Mouse (Mus musculus) hindbrain, embryonic 15.5 days (tissue): ENCODE measurements around the gene Tm9sf2. TPM values are rescaled to one million over a fixed set of nuclear protein-coding genes. Genes with fewer than 3 reads are reported as not detected.

ENCODE experiments used
- ATAC-seq: fragments of 200-750 bp; cut with Nextera tagmentation; 2 replicates; pipeline ENCODE4 v1.8.0; 2017; ENCODE audit warnings: low read depth, moderate number of reproducible peaks, moderate TSS enrichment; ENCODE audit not compliant: low FRiP score
- H3K27ac ChIP-seq: fragments of 300-500 bp; sonication (generic); replicated peaks from 2 replicates; pipeline ENCODE4 v1.5.1; 2015; ENCODE audit warnings: mild to moderate bottlenecking, inconsistent platforms
- H3K27me3 ChIP-seq: fragments of 300-500 bp; sonication (generic); 2 replicates; pipeline ENCODE4 v1.6.1; 2015; ENCODE audit warnings: control low read depth, inconsistent platforms
- H3K36me3 ChIP-seq: fragments of 300-500 bp; sonication (generic); 2 replicates; pipeline ENCODE4 v1.6.1; 2015; ENCODE audit warnings: control low read depth, inconsistent platforms
- H3K4me1 ChIP-seq: fragments of 300-500 bp; sonication (generic); replicated peaks from 2 replicates; pipeline ENCODE4 v1.6.1; 2015; ENCODE audit warnings: control low read depth, inconsistent platforms
- H3K4me2 ChIP-seq: fragments of 300-500 bp; sonication (generic); 2 replicates; pipeline ENCODE4 v1.6.1; 2015; ENCODE audit warnings: moderate library complexity, mild to moderate bottlenecking, inconsistent platforms
- H3K4me3 ChIP-seq: fragments of 300-500 bp; sonication (generic); 2 replicates; pipeline ENCODE4 v1.5.1; 2015; ENCODE audit warnings: mild to moderate bottlenecking, inconsistent platforms
- H3K9ac ChIP-seq: fragments of 300-500 bp; sonication (generic); 2 replicates; pipeline ENCODE4 v1.6.1; 2015; ENCODE audit warnings: inconsistent platforms
- H3K9me3 ChIP-seq: fragments of 300-500 bp; sonication (generic); 2 replicates; pipeline ENCODE4 v1.6.1; 2016; ENCODE audit warnings: control low read depth, inconsistent platforms
- WGBS: fragments of 180-500 bp; shearing (Covaris S2); methylation state at CpG from one replicate; pipeline ENCODE4 v1.1.7; 2015; 5-methylcytosine and 5-hydroxymethylcytosine counted together
- polyA plus RNA-seq: library from polyadenylated mRNA; unstranded; fragments of >200 nt; fragmentation: Nextera tagmentation; extraction: Ambion mirVana; gene quantifications from 2 replicates; pipeline ENCODE4 v1.2.1, GENCODE M21; 2015

Gene Tm9sf2
- polyA plus RNA-seq, 1 experiment from 2014 or later = 115 TPM

- H3K4me3 ChIP-seq = no peak overlapping the region
- H3K9ac ChIP-seq = no peak overlapping the region
- H3K4me1 ChIP-seq = no peaks in the 10 kb centered on the region
- H3K9me3 ChIP-seq = no peaks in the 10 kb centered on the region
- H3K27me3 ChIP-seq = no peaks in the 10 kb centered on the region
- H3K36me3 ChIP-seq = peaks cover 74% of the 10 kb centered on the region
- WGBS = 75% methylated on average over 1 of the region's 1 CpGs
- no peak for ATAC-seq
- H3K4me2 ChIP-seq = no peak overlapping the region
- H3K27ac ChIP-seq = no peak overlapping the region
Observed at GRCm38 (mm10) chr14:122145374-122145773, 38.5 kb downstream of the Tm9sf2 start.

- no peaks in the 10 kb centered on the region for H3K9me3 ChIP-seq
- no peak overlapping the region for H3K27ac ChIP-seq
- 36% methylated on average over 5 of the region's 5 CpGs for whole genome bisulfite sequencing
- H3K4me3 ChIP-seq = no peak overlapping the region
- H3K4me1 ChIP-seq = no peaks in the 10 kb centered on the region
- no peaks in the 10 kb centered on the region for H3K27me3 ChIP-seq
- H3K9ac ChIP-seq = no peak overlapping the region
- peaks cover 74% of the 10 kb centered on the region for H3K36me3 ChIP-seq
- H3K4me2 ChIP-seq = no peak overlapping the region
- ATAC-seq = no peak
Observed at GRCm38 (mm10) chr14:122150616-122151015, 43.8 kb downstream of the Tm9sf2 start.

- Histone ChIP-seq H3K4me1 (no peaks in the 10 kb centered on the region), H3K4me2 (no peak overlapping the region), H3K36me3 (peaks cover 36% of the 10 kb centered on the region), H3K27ac (no peak overlapping the region), H3K9me3 (no peaks in the 10 kb centered on the region), H3K4me3 (no peak overlapping the region), H3K27me3 (no peaks in the 10 kb centered on the region), H3K9ac (no peak overlapping the region)
- WGBS = 92% methylated on average over 7 of the region's 7 CpGs
- ATAC-seq = no peak
Observed at GRCm38 (mm10) chr14:122157738-122158137, 50.9 kb downstream of the Tm9sf2 start.

- Histone ChIP-seq H3K4me3 (no peak overlapping the region), H3K9me3 (no peaks in the 10 kb centered on the region), H3K27me3 (no peaks in the 10 kb centered on the region), H3K4me2 (no peak overlapping the region), H3K4me1 (no peaks in the 10 kb centered on the region), H3K27ac (no peak overlapping the region), H3K9ac (no peak overlapping the region), H3K36me3 (peaks cover 11% of the 10 kb centered on the region)
- no peak for ATAC-seq
- 87% methylated on average over 1 of the region's 1 CpGs for WGBS
Observed at GRCm38 (mm10) chr14:122160916-122161315, 54.1 kb downstream of the Tm9sf2 start.

GRCm38 (mm10) chr14:122168912-122169311 lies 62.1 kb downstream of the Tm9sf2 start:
- Histone ChIP-seq H3K36me3 (no peaks in the 10 kb centered on the region; the same call in 1 of the 2 replicates), H3K9me3 (no peaks in the 10 kb centered on the region), H3K4me2 (no peak overlapping the region), H3K27me3 (no peaks in the 10 kb centered on the region), H3K9ac (no peak overlapping the region), H3K27ac (no peak overlapping the region), H3K4me1 (peaks cover 6% of the 10 kb centered on the region; the same call in 1 of the 2 replicates), H3K4me3 (no peak overlapping the region)
- ATAC-seq = 0 out of 2 replicates have a peak, but pooled peaks have one; percentile 12
- 50% methylated on average over 7 of the region's 7 CpGs for WGBS

DNA sequence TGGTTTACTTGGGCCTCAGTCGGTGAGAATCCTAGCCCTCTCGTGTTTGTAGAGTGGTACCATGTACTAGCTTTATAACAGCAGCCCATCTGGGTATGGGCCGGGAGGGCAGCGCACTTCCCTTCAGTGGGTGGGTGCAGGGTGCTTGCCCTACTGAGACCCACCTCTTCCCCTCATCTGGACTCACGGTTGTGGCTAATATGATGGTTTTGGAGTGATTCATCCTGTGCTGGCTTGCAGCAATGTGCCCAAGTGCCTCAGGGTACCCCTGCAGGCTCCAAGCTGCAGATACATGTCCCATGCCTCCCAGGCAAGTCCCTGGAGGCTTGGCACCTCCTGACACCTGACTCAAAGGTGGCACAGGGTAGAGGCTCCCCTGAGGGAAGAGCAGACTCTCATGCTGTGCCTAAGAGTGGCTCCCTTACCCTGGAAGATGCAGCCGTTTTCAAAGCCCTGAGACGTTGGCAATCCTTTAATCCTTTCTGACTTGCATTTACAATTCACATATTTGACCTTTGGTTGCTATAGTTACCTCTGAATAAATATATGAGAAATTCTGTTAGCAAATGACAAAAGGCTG lies 63.5 kb downstream of the Tm9sf2 start:
- Histone ChIP-seq H3K9ac (no peak overlapping the region), H3K27me3 (no peaks in the 10 kb centered on the region), H3K27ac (no peak overlapping the region), H3K4me3 (no peak overlapping the region), H3K4me1 (peaks cover 6% of the 10 kb centered on the region; the same call in 1 of the 2 replicates), H3K9me3 (no peaks in the 10 kb centered on the region), H3K4me2 (no peak overlapping the region), H3K36me3 (no peaks in the 10 kb centered on the region)
- no peak for ATAC-seq
- WGBS = 71% methylated on average over 7 of the region's 7 CpGs

- H3K36me3 ChIP-seq = no peaks in the 10 kb centered on the region
- no peak overlapping the region for H3K27ac ChIP-seq
- no peaks in the 10 kb centered on the region for H3K9me3 ChIP-seq
- ATAC-seq = no peak
- no peak overlapping the region for H3K4me2 ChIP-seq
- H3K27me3 ChIP-seq = no peaks in the 10 kb centered on the region
- WGBS = 90% methylated on average over 7 of the region's 7 CpGs
- no peak overlapping the region for H3K4me3 ChIP-seq
- H3K9ac ChIP-seq = no peak overlapping the region
- peaks cover 6% of the 10 kb centered on the region; the same call in 1 of the 2 replicates for H3K4me1 ChIP-seq
Observed at GRCm38 (mm10) chr14:122171031-122171430, 64.2 kb downstream of the Tm9sf2 start.

DNA sequence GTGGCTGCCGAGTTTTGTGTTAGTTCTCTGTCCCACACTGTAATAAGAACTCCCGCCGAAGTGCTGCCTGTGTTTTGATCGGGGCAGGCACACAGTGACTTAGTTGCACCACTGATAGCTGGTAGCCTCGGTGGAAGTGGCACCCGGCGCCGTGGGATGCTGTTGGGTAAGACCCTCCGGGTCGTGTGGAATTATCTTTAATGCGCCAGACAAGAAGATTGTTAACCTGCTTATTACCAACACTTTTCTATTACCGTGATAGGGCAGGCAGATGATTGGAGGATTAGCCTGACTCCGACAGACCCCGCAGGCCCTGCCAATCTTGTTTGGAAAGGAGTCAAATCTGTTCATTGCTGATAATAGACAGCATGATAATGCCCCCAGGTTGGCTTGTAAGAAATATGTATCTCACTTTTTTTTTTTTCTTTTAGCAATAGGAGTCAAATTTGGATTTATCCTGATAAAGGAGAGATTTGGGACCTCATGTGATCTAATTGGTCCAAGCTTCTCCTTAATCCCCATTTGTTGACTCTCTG lies 69.5 kb downstream of the Tm9sf2 start:
- Histone ChIP-seq H3K9me3 (no peaks in the 10 kb centered on the region), H3K4me1 (0 out of 2 replicates have a peak, but pooled peaks cover 5% of the 10 kb centered on the region), H3K4me2 (no peak overlapping the region), H3K27me3 (no peaks in the 10 kb centered on the region), H3K4me3 (no peak overlapping the region), H3K27ac (no peak overlapping the region), H3K36me3 (no peaks in the 10 kb centered on the region), H3K9ac (no peak overlapping the region)
- ATAC-seq = no peak
- WGBS = 83% methylated on average over 14 of the region's 14 CpGs

- Histone ChIP-seq H3K27me3 (no peaks in the 10 kb centered on the region), H3K36me3 (no peaks in the 10 kb centered on the region), H3K27ac (no peak overlapping the region), H3K4me2 (no peak overlapping the region), H3K4me1 (0 out of 2 replicates have a peak, but pooled peaks cover 8% of the 10 kb centered on the region), H3K9ac (no peak overlapping the region), H3K9me3 (no peaks in the 10 kb centered on the region), H3K4me3 (no peak overlapping the region)
- WGBS = 49% methylated on average over 16 of the region's 16 CpGs
- ATAC-seq = no peak
Observed at GRCm38 (mm10) chr14:122179262-122179661, 72.4 kb downstream of the Tm9sf2 start.

GRCm38 (mm10) chr14:122181078-122181814 lies 74.4 kb downstream of the Tm9sf2 start, which contains the start of gene Clybl:
Gene Clybl, plus strand, starts transcription at chr14:122181704.
- 0 out of 2 replicates have a peak, but pooled peaks cover 8% of the 10 kb centered on the region for H3K4me1 ChIP-seq
- WGBS = 4% methylated on average over 45 of the region's 45 CpGs
- peak; percentile 96 for ATAC-seq
- peak within 1 kb of the TSS; percentile 43 for H3K27ac ChIP-seq
- H3K27me3 ChIP-seq = no peaks in the 10 kb centered on the region
- H3K9ac ChIP-seq = peak within 1 kb of the TSS; percentile 61
- peak within 1 kb of the TSS; percentile 70 for H3K4me3 ChIP-seq
- peak within 1 kb of the TSS; percentile 73 for H3K4me2 ChIP-seq
- H3K9me3 ChIP-seq = no peaks in the 10 kb centered on the region
- H3K36me3 ChIP-seq = no peaks in the 10 kb centered on the region

GRCm38 (mm10) chr14:122181815-122182157 lies 74.9 kb downstream of the Tm9sf2 start:
- Histone ChIP-seq H3K27me3 (no peaks in the 10 kb centered on the region), H3K27ac (peak overlapping the region; percentile 43; the same call in 1 of the 2 replicates), H3K9ac (peak overlapping the region; percentile 61), H3K9me3 (no peaks in the 10 kb centered on the region), H3K36me3 (no peaks in the 10 kb centered on the region), H3K4me2 (peak overlapping the region; percentile 73), H3K4me3 (peak overlapping the region; percentile 70), H3K4me1 (0 out of 2 replicates have a peak, but pooled peaks cover 8% of the 10 kb centered on the region)
- 1% methylated on average over 12 of the region's 12 CpGs for WGBS
- peak; percentile 64 for ATAC-seq

DNA sequence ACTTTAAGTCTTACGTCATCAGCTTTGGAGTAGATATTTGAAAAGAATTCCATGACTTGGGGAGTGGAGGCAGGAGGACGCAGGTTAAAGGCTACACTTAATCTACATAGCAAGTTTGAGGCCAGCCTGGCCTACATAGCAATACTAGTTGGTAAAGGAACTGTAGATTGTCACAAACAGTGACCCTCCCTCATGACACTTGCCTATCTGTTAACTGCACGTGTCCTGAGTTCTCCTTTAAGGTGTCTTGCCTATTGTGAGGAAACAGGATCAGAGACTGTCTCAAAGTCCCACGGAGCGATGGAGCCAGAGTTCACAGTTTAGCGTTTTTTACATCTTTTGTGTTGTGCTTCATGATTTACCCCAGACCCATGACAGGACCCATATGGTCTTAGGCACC lies 75.4 kb downstream of the Tm9sf2 start:
- Histone ChIP-seq H3K4me1 (0 out of 2 replicates have a peak, but pooled peaks cover 8% of the 10 kb centered on the region), H3K27ac (no peak overlapping the region), H3K36me3 (no peaks in the 10 kb centered on the region), H3K9me3 (no peaks in the 10 kb centered on the region), H3K27me3 (no peaks in the 10 kb centered on the region), H3K4me2 (peak overlapping the region; percentile 73), H3K4me3 (no peak overlapping the region), H3K9ac (no peak overlapping the region)
- ATAC-seq = no peak
- WGBS = 80% methylated on average over 6 of the region's 6 CpGs
